Mouse (Mus musculus): ENCODE results near the gene Gpr61.

DNA sequence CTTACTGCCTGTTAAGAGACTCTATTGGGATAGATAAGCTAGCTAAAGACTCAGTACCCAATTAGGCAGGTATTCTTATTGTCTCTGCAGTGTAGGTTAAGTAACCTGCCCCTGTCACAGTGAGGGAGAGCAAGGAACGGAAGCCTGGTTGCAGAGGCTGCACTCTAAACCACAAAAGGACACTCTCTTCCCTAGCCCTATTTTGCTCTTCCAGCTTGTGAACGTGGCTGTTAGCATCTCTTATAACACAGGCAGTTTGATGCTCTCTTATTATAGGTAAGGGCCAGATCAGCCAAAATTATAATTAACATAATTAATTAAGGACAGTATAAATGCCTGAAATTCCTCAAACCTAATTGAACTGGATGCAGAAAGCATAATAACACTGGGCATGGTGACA is 25.8 kb upstream of the Gpr61 start:
- TF ChIP-seq CTCF (conservative IDR thresholded peaks at IDR 0.05; ENCODE audit: insufficient read depth, insufficient read length, low read depth, low read length) (no peak), POLR2A (IDR thresholded peaks at IDR 0.05; ENCODE audit: low read depth, low read length) (no peak)

Measured in kidney, adult 2 months (tissue).